Mouse (Mus musculus) neural tube, embryonic 12.5 days (tissue): Measurements from ENCODE around the gene A930009A15Rik. TPM values are rescaled to one million over a fixed set of nuclear protein-coding genes. Genes with fewer than 3 reads are reported as not detected.
A peak's percentile ranks its signal among the peaks of the same experiment; 100 is the strongest.

Source experiments
- ATAC-seq: fragments of 200-750 bp; cut with Nextera tagmentation; 2 replicates; pipeline ENCODE4 v1.8.0; 2017; ENCODE audit warnings: low read depth, mild to moderate bottlenecking, moderate TSS enrichment, moderate library complexity; ENCODE audit not compliant: low FRiP score
- H3K27ac ChIP-seq: fragments of 300-500 bp; sonication (generic); 2 replicates; pipeline ENCODE4 v1.5.1; 2016
- H3K27me3 ChIP-seq: fragments of 300-500 bp; sonication (generic); replicated peaks from 2 replicates; pipeline ENCODE4 v1.6.1; 2016; ENCODE audit warnings: mild to moderate bottlenecking
- H3K36me3 ChIP-seq: fragments of 300-500 bp; sonication (generic); 2 replicates; pipeline ENCODE4 v1.6.1; 2016; ENCODE audit warnings: mild to moderate bottlenecking
- H3K4me1 ChIP-seq: fragments of 300-500 bp; sonication (generic); 2 replicates; pipeline ENCODE4 v1.6.1; 2016
- H3K4me2 ChIP-seq: fragments of 300-500 bp; sonication (generic); replicated peaks from 2 replicates; pipeline ENCODE4 v1.6.1; 2016; ENCODE audit warnings: mild to moderate bottlenecking
- H3K4me3 ChIP-seq: fragments of 300-500 bp; sonication (generic); 2 replicates; pipeline ENCODE4 v1.5.1; 2016
- H3K9ac ChIP-seq: fragments of 300-500 bp; sonication (generic); 2 replicates; pipeline ENCODE4 v1.6.1; 2016; ENCODE audit warnings: mild to moderate bottlenecking
- H3K9me3 ChIP-seq: fragments of 300-500 bp; sonication (generic); 2 replicates; pipeline ENCODE4 v1.6.1; 2016; ENCODE audit warnings: mild to moderate bottlenecking
- WGBS: fragments of 180-500 bp; shearing (Covaris S2); methylation state at CpG from one replicate; pipeline ENCODE4 v1.1.7; 2016; 5-methylcytosine and 5-hydroxymethylcytosine counted together
- polyA plus RNA-seq: library from polyadenylated mRNA; unstranded; fragments of >200 nt; fragmentation: Nextera tagmentation; extraction: Ambion mirVana; gene quantifications from 2 replicates; pipeline ENCODE4 v1.2.1, GENCODE M21; 2016

Gene A930009A15Rik
- polyA plus RNA-seq, 1 experiment from 2014 or later, result 0.25 TPM

DNA sequence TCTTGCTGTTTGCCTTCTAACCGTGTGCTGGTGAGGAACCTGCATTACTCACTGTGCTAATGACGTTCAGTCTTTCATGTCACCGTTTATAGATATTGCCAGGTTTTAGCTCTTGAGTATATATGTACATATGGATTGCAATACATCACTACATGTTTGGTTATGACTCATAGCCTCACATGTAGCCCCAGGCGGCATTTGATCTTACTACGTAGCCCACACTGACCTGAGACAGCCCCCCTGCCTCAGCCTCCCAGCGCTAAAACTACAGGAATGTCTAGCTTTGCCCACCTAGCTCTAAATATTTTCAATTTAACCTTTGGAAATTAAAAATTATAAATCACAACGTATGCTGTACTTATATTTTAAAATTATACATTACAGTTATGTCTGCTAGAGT, 53.7 kb downstream of the A930009A15Rik start:
- Histone ChIP-seq H3K4me3 (no peak overlapping the region), H3K9ac (no peak overlapping the region), H3K4me2 (no peak overlapping the region), H3K27me3 (no peaks in the 10 kb centered on the region), H3K36me3 (no peaks in the 10 kb centered on the region), H3K4me1 (no peaks in the 10 kb centered on the region; the same call in 1 of the 2 replicates), H3K9me3 (no peaks in the 10 kb centered on the region), H3K27ac (no peak overlapping the region)
- ATAC-seq, result no peak
- 82% methylated on average over 7 of the region's 7 CpGs for WGBS

DNA sequence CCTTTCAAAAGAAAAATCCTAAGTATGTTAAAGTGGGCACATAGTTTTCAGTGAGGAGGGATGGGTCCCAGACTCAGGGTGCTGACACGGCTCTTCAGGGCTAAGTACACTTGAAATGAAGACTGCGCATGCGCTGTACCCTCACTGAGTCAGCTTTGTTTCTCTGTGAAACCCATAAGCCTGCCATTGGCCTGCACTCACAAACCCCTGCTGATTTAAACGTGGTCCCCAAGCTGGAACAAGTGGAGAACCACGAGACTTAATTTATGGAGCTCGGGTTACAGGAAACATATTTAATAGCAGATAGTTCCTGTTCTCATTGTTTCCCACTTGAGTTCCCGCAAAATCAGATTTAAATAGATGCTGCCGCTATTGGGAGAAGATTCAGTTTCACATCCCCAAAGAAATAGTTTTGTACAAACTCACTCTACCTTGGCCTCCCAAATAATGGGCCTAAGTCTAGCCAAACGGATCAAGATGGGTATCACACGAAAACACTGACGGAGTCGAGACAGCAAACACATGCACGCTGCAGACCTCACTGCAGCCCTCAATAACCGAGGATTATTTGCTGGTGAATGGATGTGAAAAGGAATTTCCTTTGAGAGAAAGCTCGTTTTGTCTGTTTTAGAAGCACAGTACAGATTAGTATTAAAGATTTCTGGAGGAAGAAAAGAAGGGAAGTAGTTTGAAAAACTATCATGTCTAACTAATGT, 54.3 kb downstream of the A930009A15Rik start:
- no peak for ATAC-seq
- Histone ChIP-seq H3K4me1 (no peaks in the 10 kb centered on the region; the same call in 1 of the 2 replicates), H3K4me2 (no peak overlapping the region), H3K27me3 (no peaks in the 10 kb centered on the region), H3K27ac (no peak overlapping the region), H3K4me3 (no peak overlapping the region), H3K36me3 (no peaks in the 10 kb centered on the region), H3K9ac (no peak overlapping the region), H3K9me3 (no peaks in the 10 kb centered on the region)
- 64% methylated on average over 15 of the region's 15 CpGs for WGBS

DNA sequence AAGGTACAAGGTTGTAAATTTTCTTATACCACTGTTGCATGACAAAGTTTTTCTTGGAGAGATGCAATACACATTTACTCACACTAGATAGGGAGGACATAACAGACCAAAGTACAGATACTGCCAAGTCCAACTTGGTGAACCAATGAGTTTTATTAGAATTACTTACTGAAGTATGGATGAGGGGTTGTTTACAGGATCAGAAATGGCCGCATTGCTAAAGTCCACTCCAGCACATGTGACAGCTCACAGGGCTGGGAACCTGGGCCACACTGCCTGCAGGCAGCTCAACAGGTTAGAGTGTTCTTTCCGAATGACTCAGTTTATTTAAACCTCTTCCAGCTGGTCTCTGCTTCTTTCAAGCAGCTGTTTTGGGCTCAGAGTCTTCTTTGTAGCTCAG, 55.2 kb downstream of the A930009A15Rik start:
- ATAC-seq, result no peak
- H3K27me3 ChIP-seq, result no peaks in the 10 kb centered on the region
- H3K4me1 ChIP-seq, result no peaks in the 10 kb centered on the region; the same call in 1 of the 2 replicates
- 89% methylated on average over 2 of the region's 2 CpGs for WGBS
- H3K9me3 ChIP-seq, result no peaks in the 10 kb centered on the region
- H3K4me2 ChIP-seq, result no peak overlapping the region
- H3K9ac ChIP-seq, result no peak overlapping the region
- no peak overlapping the region for H3K4me3 ChIP-seq
- H3K36me3 ChIP-seq, result no peaks in the 10 kb centered on the region
- no peak overlapping the region for H3K27ac ChIP-seq

DNA sequence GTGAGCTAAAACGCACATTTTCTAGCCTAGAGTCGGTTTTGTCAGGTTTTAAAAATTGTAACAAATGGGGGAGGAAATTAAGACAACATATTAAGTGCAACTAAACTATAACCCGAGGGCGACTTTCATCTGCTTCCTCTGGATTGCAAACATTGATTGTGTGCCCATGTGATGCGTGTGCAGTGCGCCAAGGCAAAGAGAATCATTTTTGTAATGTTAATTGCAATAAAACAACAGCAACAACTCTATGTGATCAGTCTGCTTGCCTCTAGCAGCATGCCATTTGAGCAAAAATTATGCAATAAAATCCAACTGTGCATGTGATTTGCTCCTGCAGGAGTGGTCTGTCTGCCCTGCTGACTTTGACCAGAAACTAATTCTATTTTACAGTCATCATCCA, 56.9 kb downstream of the A930009A15Rik start:
- Histone ChIP-seq H3K27me3 (no peaks in the 10 kb centered on the region), H3K9me3 (no peaks in the 10 kb centered on the region), H3K9ac (no peak overlapping the region), H3K4me1 (no peaks in the 10 kb centered on the region; the same call in 1 of the 2 replicates), H3K4me2 (no peak overlapping the region), H3K27ac (no peak overlapping the region), H3K36me3 (no peaks in the 10 kb centered on the region), H3K4me3 (no peak overlapping the region)
- ATAC-seq, result 0 out of 2 replicates have a peak, but pooled peaks have one; percentile 33
- WGBS, result 82% methylated on average over 6 of the region's 6 CpGs

Other genes with a start within 250 kb of the A930009A15Rik start
- gene Tmem19, start 207.5 kb upstream of the A930009A15Rik start, polyA plus RNA-seq, result 42.5 and 43.8 TPM in 2 replicates
- 34.0 and 35.3 TPM in 2 replicates for gene Thap2, start 185.5 kb upstream of the A930009A15Rik start, polyA plus RNA-seq
- 24.0 and 27.5 TPM in 2 replicates for gene Zfc3h1, start 185.0 kb upstream of the A930009A15Rik start, polyA plus RNA-seq
- gene Lgr5, start 17.8 kb downstream of the A930009A15Rik start, polyA plus RNA-seq, result 4.8 and 5.8 TPM in 2 replicates
- 0.38 and 0.56 TPM in 2 replicates for gene Tspan8, start 246.8 kb downstream of the A930009A15Rik start, polyA plus RNA-seq